ENCODE assay signal across 14 mouse cellular contexts in genomic region chr11:23261490-23261889, GRCm38 (mm10). TPM values are rescaled to one million over a fixed set of nuclear protein-coding genes. Genes with fewer than 3 reads are reported as not detected.
DNase-seq lines count a peak whose midpoint lies in the region; ATAC-seq and TF ChIP-seq lines count a peak whose summit lies in the region.
"Had no signal": no experiment of that assay in that cellular context is flagged by ENCODE, and none has a peak within 500 bp of the region (broad histone marks: within the 10 kb centered on the region; RNA-seq: fewer than 3 reads in every experiment).

No protein-coding gene starts in this region.

- 48% methylated on average over 3 of the region's 3 CpGs for WGBS in lung, postnatal 0 days

- H3K27ac ChIP-seq in gastrocnemius, adult 2 months = no peak overlapping the region
- no peak overlapping the region for H3K27ac ChIP-seq in lung, postnatal 0 days (ENCODE audit: low read length)
- H3K27ac ChIP-seq: embryonic facial prominence, embryonic 13.5 days; heart, embryonic 10.5 days; hindbrain, embryonic 15.5 days; limb, embryonic 15.5 days; stomach, embryonic 15.5 days had no signal

- peak; percentile 29; the same call in 1 of the 2 replicates for TF ChIP-seq CTCF in gastrocnemius, adult 2 months (IDR thresholded peaks at IDR 0.05)
- peak; percentile 63 for TF ChIP-seq CTCF in lung, postnatal 0 days (IDR thresholded peaks at IDR 0.05)

- H3K4me3 ChIP-seq in gastrocnemius, adult 2 months = no peak overlapping the region
- H3K4me3 ChIP-seq in lung, postnatal 0 days (ENCODE audit: low read depth, low read length) = no peak overlapping the region
- H3K4me3 ChIP-seq: embryonic facial prominence, embryonic 13.5 days; heart, embryonic 10.5 days; hindbrain, embryonic 15.5 days; limb, embryonic 15.5 days; stomach, embryonic 15.5 days had no signal

- no peaks in the 10 kb centered on the region for H3K27me3 ChIP-seq in lung, postnatal 0 days (replicated peaks; ENCODE audit: insufficient read depth, low read length)
- H3K27me3 ChIP-seq: embryonic facial prominence, embryonic 13.5 days; hindbrain, embryonic 15.5 days; limb, embryonic 15.5 days; stomach, embryonic 15.5 days had no signal

- H3K9ac ChIP-seq in lung, postnatal 0 days (replicated peaks; ENCODE audit: low read depth) = no peak overlapping the region
- H3K9ac ChIP-seq: embryonic facial prominence, embryonic 13.5 days; hindbrain, embryonic 15.5 days; limb, embryonic 15.5 days; stomach, embryonic 15.5 days had no signal

- H3K36me3 ChIP-seq in lung, postnatal 0 days (ENCODE audit: insufficient read depth, low read length) = peaks cover 5% of the 10 kb centered on the region; the same call in 1 of the 2 replicates

- no peak for ATAC-seq in lung, postnatal 0 days

- intact Hi-C loops in gastrocnemius, adult 2 months (cut with DNase I) = no loop called here

- no peak for TF ChIP-seq EP300 in lung, postnatal 0 days (IDR thresholded peaks at IDR 0.05)

- DNase-seq in gastrocnemius, adult 2 months = no peak
- no peak for DNase-seq in gastrocnemius, postnatal 4 days (ENCODE audit: low spot score in 2 of 2)
- peak; percentile 50 for DNase-seq in lung, postnatal 0 days (ENCODE audit: low spot score)
- DNase-seq in lung, postnatal 10 days = no peak
- peak; percentile 14 to 24 for DNase-seq in CD8-positive naive resting alpha-beta T cell, adult 2 months (ENCODE audit: low read depth in 2 of 2, low spot score in 2 of 2)
- peak; percentile 71 for DNase-seq in induced T-regulatory cell, adult 2 months (ENCODE audit: low read depth)
- DNase-seq in layer of hippocampus, postnatal 10 days (ENCODE audit: low spot score in 2 of 2) = no peak
- no peak for DNase-seq in right cerebral cortex, adult 18-20 months
- DNase-seq: cerebellum, adult 2 months had no signal

- peaks cover 3% of the 10 kb centered on the region; the same call in 1 of the 2 replicates for H3K4me1 ChIP-seq in lung, postnatal 0 days (ENCODE audit: insufficient read depth, low read depth, low read length)

- no peaks in the 10 kb centered on the region for H3K9me3 ChIP-seq in lung, postnatal 0 days (ENCODE audit: low read length)
- H3K9me3 ChIP-seq: embryonic facial prominence, embryonic 13.5 days; heart, embryonic 10.5 days; hindbrain, embryonic 15.5 days; limb, embryonic 15.5 days; stomach, embryonic 15.5 days had no signal

- no peak overlapping the region for H3K4me2 ChIP-seq in lung, postnatal 0 days (replicated peaks; ENCODE audit: low read depth, low read length)
- H3K4me2 ChIP-seq: embryonic facial prominence, embryonic 13.5 days; hindbrain, embryonic 15.5 days; limb, embryonic 15.5 days; stomach, embryonic 15.5 days had no signal

RNA-seq across cellular contexts. Expression of gene Xpo1, which starts 5.6 kb away (rescaled TPM):
- 10 to 100 TPM; 22.3 to 28.4 TPM for total RNA-seq in gastrocnemius, adult 2 months (2021)
- total RNA-seq in gastrocnemius, postnatal 4 days (2021) = 10 to 100 TPM; 66.9 to 71.4 TPM
- polyA plus RNA-seq in lung, postnatal 0 days (2015; fragmentation: Nextera tagmentation; extraction: Ambion mirVana) = 17.3 and 21.8 TPM in 2 replicates
- 10 to 100 TPM; 78.0 to 79.1 TPM for total RNA-seq in layer of hippocampus, postnatal 10 days (2021)

RNA-seq across cellular contexts. Expression of gene Usp34, which starts 45.2 kb away (rescaled TPM):
- 10 to 100 TPM; 38.7 to 44.2 TPM for total RNA-seq in gastrocnemius, adult 2 months (2021)
- 10 to 100 TPM; 51.7 to 53.9 TPM for total RNA-seq in gastrocnemius, postnatal 4 days (2021)
- 15.3 and 22.0 TPM in 2 replicates for polyA plus RNA-seq in lung, postnatal 0 days (2015; fragmentation: Nextera tagmentation; extraction: Ambion mirVana)
- total RNA-seq in layer of hippocampus, postnatal 10 days (2021) = 100 to 1,000 TPM; 114 to 120 TPM

Comparison
In these comparisons a context has a peak if more than half of its experiments do, and no peak if none do; other contexts are left out.
1. DNase-seq: peak in lung, postnatal 0 days (single experiment), CD8-positive naive resting alpha-beta T cell, adult 2 months (2 of 2) and induced T-regulatory cell, adult 2 months (single experiment); none in gastrocnemius, adult 2 months (single experiment), gastrocnemius, postnatal 4 days (0 of 2), lung, postnatal 10 days (single experiment), layer of hippocampus, postnatal 10 days (0 of 2) and right cerebral cortex, adult 18-20 months (single experiment).